Mouse (Mus musculus): ENCODE results near the gene Cd164l2. TPM values are rescaled to one million over a fixed set of nuclear protein-coding genes. Genes with fewer than 3 reads are reported as not detected.

Cd164l2 gene
- total RNA-seq, 2 experiments from 2014 or later: 7.3 to 7.7 TPM

- TF ChIP-seq CTCF (IDR thresholded peaks at IDR 0.05): no peak
- intact Hi-C loops (cut with DNase I): no loop called here
- Histone ChIP-seq H3K27ac (no peak overlapping the region), H3K4me3 (no peak overlapping the region)
- DNase-seq (ENCODE audit: extremely low spot score in 1 of 2, low spot score in 2 of 2): no peak
These were observed 51.8 kb downstream of the Cd164l2 start for GRCm38 (mm10) chr4:133263756-133264155.

DNA sequence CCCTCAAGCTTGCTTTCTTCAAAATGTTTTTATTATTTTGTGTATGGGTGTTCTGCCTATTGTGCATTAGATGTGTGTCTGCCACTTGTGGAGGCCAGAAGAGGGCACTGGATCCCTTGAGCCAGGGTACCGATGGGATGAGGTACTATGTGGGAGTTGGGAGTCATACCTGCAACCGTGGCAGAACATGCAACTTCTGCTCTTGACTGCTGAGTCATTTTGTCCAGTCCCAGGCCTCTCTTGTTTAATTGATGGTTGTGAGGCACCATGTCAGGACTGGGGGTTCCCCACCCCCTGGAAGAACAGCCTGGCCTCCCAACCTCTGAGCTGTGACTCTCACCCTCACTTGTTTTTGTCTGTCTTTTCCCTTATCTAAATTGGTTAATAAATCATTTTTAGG, 52.6 kb downstream of the Cd164l2 start:
- TF ChIP-seq CTCF (IDR thresholded peaks at IDR 0.05): no peak
- no peak for DNase-seq (ENCODE audit: extremely low spot score in 1 of 2, low spot score in 2 of 2)

DNA sequence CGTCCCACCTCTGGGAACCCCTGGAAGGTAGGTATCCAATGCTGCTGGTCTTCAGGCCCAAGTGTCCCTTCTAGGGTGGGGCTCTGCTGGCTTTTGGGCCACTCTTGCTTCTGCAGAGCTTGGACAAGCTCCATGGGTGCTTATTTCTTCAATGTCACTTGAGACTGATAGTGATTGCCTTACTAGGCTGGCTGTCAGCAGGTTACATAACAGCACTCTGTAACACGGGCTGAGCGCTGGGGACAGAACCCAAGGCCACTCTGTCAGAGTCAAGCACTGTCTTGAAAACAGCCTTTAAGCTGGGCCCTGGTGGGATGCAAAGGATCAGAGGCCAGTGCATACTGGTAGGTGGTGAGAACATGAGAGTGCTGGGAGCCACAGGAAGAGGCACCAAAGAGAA, 53.4 kb downstream of the Cd164l2 start:
- Histone ChIP-seq H3K27ac (no peak overlapping the region), H3K4me3 (no peak overlapping the region)
- no peak for TF ChIP-seq CTCF (IDR thresholded peaks at IDR 0.05)
- intact Hi-C loops (cut with DNase I): no loop called here
- DNase-seq (ENCODE audit: extremely low spot score in 1 of 2, low spot score in 2 of 2): no peak

More for the DNA sequence above, 52.6 kb downstream of the Cd164l2 start:
- intact Hi-C loops (cut with DNase I): no loop called here
- H3K4me3 ChIP-seq: no peak overlapping the region
- H3K27ac ChIP-seq: no peak overlapping the region

DNA sequence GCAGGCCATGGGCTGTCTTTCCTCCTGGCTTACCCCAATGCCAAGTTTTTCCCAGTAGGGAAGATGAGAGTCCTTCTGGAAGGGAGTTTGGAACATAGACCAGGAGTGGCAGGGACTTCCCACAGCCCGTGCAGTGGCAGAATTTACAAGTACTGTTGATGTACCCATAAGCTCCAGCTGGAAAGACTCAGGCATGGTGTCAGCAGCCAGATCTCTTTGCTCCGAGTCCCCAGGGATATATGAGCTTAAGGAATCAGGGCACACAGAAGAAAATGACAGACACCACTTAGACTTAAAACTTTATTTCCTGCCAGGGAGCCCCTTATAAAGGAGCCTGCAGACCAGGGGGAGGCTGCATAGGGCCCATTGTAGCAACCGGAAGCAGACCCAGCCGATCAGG, 53.8 kb downstream of the Cd164l2 start:
- no peak for DNase-seq (ENCODE audit: extremely low spot score in 1 of 2, low spot score in 2 of 2)
- Histone ChIP-seq H3K4me3 (no peak overlapping the region), H3K27ac (no peak overlapping the region)
- TF ChIP-seq CTCF (IDR thresholded peaks at IDR 0.05): no peak
- intact Hi-C loops (cut with DNase I): no loop called here

DNA sequence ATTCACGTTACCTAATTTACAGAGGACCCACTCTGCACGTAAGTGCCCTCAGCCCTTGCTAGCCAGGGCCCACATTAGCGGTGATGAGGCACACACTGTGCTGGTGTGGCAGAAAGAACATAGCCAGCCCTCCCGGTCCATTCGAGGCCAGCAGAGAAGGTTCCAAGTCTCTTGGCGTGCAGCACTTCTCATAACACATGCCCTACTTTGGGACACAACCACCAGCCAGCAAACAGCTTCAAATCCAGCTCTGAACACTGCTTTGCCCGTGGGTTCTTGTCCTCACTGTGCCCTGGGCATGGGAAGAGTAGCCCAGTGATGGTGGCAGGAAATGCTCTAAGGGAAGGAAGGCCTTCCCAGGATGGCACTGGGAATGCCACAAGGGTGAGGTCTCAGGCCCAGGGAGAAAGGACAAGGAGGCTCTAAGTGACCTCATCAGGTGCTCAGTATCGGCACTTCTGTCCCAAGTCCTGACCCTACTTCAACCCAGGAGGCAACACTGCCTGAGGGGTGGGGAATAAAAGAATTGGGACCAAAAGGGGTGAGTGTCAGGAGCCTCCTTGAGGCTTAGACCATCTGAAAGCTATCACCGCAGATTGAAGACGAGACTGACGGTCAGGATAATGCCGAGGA, 54.4 kb downstream of the Cd164l2 start:
- no peak for TF ChIP-seq CTCF (IDR thresholded peaks at IDR 0.05)

DNA sequence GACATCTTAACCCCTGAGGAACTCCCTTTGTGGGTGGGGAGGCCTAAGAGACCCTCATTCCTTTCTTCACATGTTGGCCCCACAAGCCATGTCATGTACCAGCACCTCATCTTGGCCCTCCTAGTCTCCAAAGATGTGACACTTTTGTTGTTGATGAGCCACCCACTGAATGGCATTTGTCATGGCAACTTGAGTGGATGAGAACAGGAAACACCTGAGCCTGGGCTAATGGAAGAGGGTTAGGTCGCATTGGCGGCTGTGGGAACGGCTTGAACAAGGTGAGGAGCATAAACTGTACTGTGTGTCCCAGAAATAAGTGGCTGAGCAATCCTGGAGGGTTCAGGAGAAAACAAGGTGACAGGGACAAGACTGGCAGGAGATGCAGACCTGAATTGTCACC, 57.0 kb downstream of the Cd164l2 start:
- intact Hi-C loops (cut with DNase I): no loop called here
- Histone ChIP-seq H3K27ac (no peak overlapping the region), H3K4me3 (no peak overlapping the region)
- DNase-seq (ENCODE audit: extremely low spot score in 1 of 2, low spot score in 2 of 2): no peak
- no peak for TF ChIP-seq CTCF (IDR thresholded peaks at IDR 0.05)

More for the DNA sequence above, 54.4 kb downstream of the Cd164l2 start:
- Histone ChIP-seq H3K27ac (no peak overlapping the region), H3K4me3 (no peak overlapping the region)
- intact Hi-C loops (cut with DNase I): no loop called here
- no peak for DNase-seq (ENCODE audit: extremely low spot score in 1 of 2, low spot score in 2 of 2)

GRCm38 (mm10) chr4:133269596-133269995, 57.7 kb downstream of the Cd164l2 start:
- Histone ChIP-seq H3K27ac (no peak overlapping the region), H3K4me3 (no peak overlapping the region)
- no peak for TF ChIP-seq CTCF (IDR thresholded peaks at IDR 0.05)
- no peak for DNase-seq (ENCODE audit: extremely low spot score in 1 of 2, low spot score in 2 of 2)
- intact Hi-C loops (cut with DNase I): no loop called here

- Histone ChIP-seq H3K27ac (no peak overlapping the region), H3K4me3 (no peak overlapping the region)
- DNase-seq (ENCODE audit: extremely low spot score in 1 of 2, low spot score in 2 of 2): no peak
- no peak for TF ChIP-seq CTCF (IDR thresholded peaks at IDR 0.05)
- intact Hi-C loops (cut with DNase I): no loop called here
These were observed 59.0 kb downstream of the Cd164l2 start for GRCm38 (mm10) chr4:133270929-133271328.

Small RNAs within 50 kb of the gene (microRNA-seq; reads per million reads assigned to microRNA genes)
- 0.73 to 2.2 reads per million in 2 experiments for gene Mir7017

Other genes with a start within 250 kb of the Cd164l2 start
- gene Fgr, start 238.0 kb upstream of the Cd164l2 start, total RNA-seq (2021): under 1 TPM; 0.23 TPM
- gene Ahdc1, start 200.9 kb upstream of the Cd164l2 start, total RNA-seq (2021): 100 to 1,000 TPM; 108 to 132 TPM
- 10 to 100 TPM; 25.7 to 34.3 TPM for gene Wasf2, start 81.6 kb upstream of the Cd164l2 start, total RNA-seq (2021)
- 10 to 100 TPM; 12.5 to 15.6 TPM for gene Gpr3, start 405 bp downstream of the Cd164l2 start, total RNA-seq (2021)
- 10 to 100 TPM in 1 of 2 experiments, 1 to 10 TPM in 1; 5.3 to 10.6 TPM for gene Map3k6, start 28.7 kb downstream of the Cd164l2 start, total RNA-seq (2021)
- gene Sytl1, start 51.0 kb downstream of the Cd164l2 start, total RNA-seq (2021): 1 to 10 TPM; 3.0 TPM
- gene Tmem222, start 65.7 kb downstream of the Cd164l2 start, total RNA-seq (2021): 10 to 100 TPM; 87.3 to 91.2 TPM
- gene Wdtc1, start 141.3 kb downstream of the Cd164l2 start, total RNA-seq (2021): 10 to 100 TPM; 59.7 to 60.6 TPM
- 10 to 100 TPM; 49.8 to 53.0 TPM for gene Slc9a1, start 157.6 kb downstream of the Cd164l2 start, total RNA-seq (2021)

All from left cerebral cortex, adult 2 months (tissue).